Mouse (Mus musculus) midbrain, embryonic 14.5 days (tissue): ENCODE measurements around the gene Cdon. TPM values are rescaled to one million over a fixed set of nuclear protein-coding genes. Genes with fewer than 3 reads are reported as not detected.

Experiments
- ATAC-seq: fragments of 200-750 bp; cut with Nextera tagmentation; 2 replicates; pipeline ENCODE4 v1.8.0; 2017; ENCODE audit warnings: moderate number of reproducible peaks, moderate library complexity; ENCODE audit not compliant: low FRiP score, low TSS enrichment
- DNase-seq: peaks from one replicate; pipeline ENCODE4 v3.0.0-alpha.2; 2015
- H3K27ac ChIP-seq: fragments of 300-500 bp; sonication (generic); replicated peaks from 2 replicates; pipeline ENCODE4 v1.5.1; 2014; ENCODE audit warnings: mild to moderate bottlenecking, low read depth, low read length, moderate library complexity
- H3K27me3 ChIP-seq: fragments of 300-500 bp; sonication (generic); 2 replicates; pipeline ENCODE4 v1.6.1; 2014; ENCODE audit warnings: low read length, control low read depth, mixed read lengths; ENCODE audit not compliant: control insufficient read depth, insufficient read depth
- H3K36me3 ChIP-seq: fragments of 300-500 bp; sonication (generic); 2 replicates; pipeline ENCODE4 v1.6.1; 2014; ENCODE audit warnings: low read length, control low read depth; ENCODE audit not compliant: control insufficient read depth, insufficient read depth
- H3K4me1 ChIP-seq: fragments of 300-500 bp; sonication (generic); 2 replicates; pipeline ENCODE4 v1.6.1; 2014; ENCODE audit warnings: mild to moderate bottlenecking, antibody characterized with exemption, low read length, control low read depth; ENCODE audit not compliant: control insufficient read depth, insufficient read depth
- H3K4me2 ChIP-seq: fragments of 300-500 bp; sonication (generic); 2 replicates; pipeline ENCODE4 v1.6.1; 2014; ENCODE audit warnings: mild to moderate bottlenecking, low read length, moderate library complexity
- H3K4me3 ChIP-seq: fragments of 300-500 bp; sonication (generic); replicated peaks from 2 replicates; pipeline ENCODE4 v1.5.1; 2014; ENCODE audit warnings: low read depth, low read length
- H3K9ac ChIP-seq: fragments of 300-500 bp; sonication (generic); replicated peaks from 2 replicates; pipeline ENCODE4 v1.6.1; 2014; ENCODE audit warnings: mild to moderate bottlenecking, low read length, moderate library complexity
- H3K9me3 ChIP-seq: fragments of 300-500 bp; sonication (generic); 2 replicates; pipeline ENCODE4 v1.6.1; 2016; ENCODE audit warnings: low read length, control low read depth, mixed read lengths; ENCODE audit not compliant: control insufficient read depth
- WGBS: fragments of 180-500 bp; shearing (Covaris S2); extraction: QIAGEN DNeasy Blood & Tissue Kit; methylation state at CpG from one replicate; pipeline ENCODE4 v1.1.7; 2014; 5-methylcytosine and 5-hydroxymethylcytosine counted together
- polyA plus RNA-seq: library from polyadenylated mRNA; unstranded; fragments of >200 nt; fragmentation: Nextera tagmentation; extraction: Ambion mirVana; gene quantifications from 2 replicates; pipeline ENCODE4 v1.2.1, GENCODE M21; 2014

The Cdon gene
- polyA plus RNA-seq, 1 experiment from 2014 or later, result 6.4 TPM

DNA sequence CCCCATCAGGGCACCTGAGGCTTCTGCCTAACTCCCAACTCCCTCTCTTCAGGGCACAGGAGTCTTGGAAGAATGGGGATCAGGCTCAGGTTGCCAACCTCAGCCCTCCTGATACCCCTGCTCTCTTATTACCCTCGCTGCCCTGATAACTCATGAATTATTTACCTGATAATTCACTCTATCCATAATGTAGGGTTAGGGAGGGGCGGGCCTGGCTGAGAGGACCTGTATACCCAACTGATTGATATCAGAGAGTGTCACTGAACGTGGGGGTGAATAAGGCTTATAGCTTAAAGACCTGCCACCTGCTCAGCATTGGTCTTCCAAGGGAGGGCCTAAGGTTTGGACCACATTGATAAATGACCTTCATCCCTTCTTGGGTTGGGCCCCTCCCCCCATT, 97.2 kb downstream of the Cdon start, which contains the start of gene Gm1113:
Gene Gm1113, minus strand, starts transcription at position 101 of the 400 bp plus-strand sequence.
- ATAC-seq, result no peak

DNA sequence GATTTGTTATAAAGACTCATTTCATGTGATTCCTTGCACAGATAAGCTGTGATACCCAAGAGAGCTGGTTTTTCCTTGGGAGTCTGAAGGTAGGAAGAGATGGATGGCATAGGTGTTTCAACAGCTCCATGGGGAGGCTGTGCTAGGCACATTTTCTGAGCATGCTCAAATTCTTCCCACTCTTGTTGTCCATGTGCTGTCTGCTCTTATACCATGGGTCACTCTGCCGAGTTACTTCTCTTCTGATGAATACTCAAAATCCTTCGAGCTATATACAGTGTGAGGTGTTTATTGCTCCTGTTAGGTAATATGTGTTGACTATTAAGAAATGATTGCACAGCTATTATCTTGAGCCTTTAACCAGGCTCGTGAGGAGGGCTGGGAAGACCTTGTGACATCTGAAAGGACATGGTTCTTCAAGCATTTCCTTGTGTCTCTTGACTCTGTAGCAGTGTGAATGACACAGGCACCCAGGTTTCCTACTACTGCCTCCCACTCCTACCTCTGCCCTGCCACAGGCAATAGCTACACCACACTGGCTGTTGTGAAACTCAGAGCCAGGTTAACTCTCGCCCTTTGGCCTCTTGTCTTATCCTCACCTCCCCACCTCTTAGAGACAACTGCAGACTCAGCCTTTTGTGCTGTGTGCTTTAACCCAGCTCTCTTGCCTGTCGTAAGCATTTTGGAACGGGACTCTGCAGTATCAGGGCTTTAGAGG, 99.9 kb downstream of the Cdon start:
- ATAC-seq, result no peak
- Histone ChIP-seq H3K4me2 (no peak overlapping the region), H3K36me3 (no peaks in the 10 kb centered on the region), H3K4me1 (peaks cover 10% of the 10 kb centered on the region), H3K9me3 (no peaks in the 10 kb centered on the region), H3K9ac (no peak overlapping the region), H3K27ac (no peak overlapping the region), H3K27me3 (no peaks in the 10 kb centered on the region), H3K4me3 (no peak overlapping the region)
- 88% methylated on average over 6 of the region's 6 CpGs for WGBS
- DNase-seq, result no peak

More for the DNA sequence above, 97.2 kb downstream of the Cdon start, which contains the start of gene Gm1113:
- WGBS, result 71% methylated on average over 3 of the region's 3 CpGs
- H3K9ac ChIP-seq, result no peak within 1 kb of the TSS
- H3K4me2 ChIP-seq, result no peak within 1 kb of the TSS
- H3K4me1 ChIP-seq, result no peaks in the 10 kb centered on the region
- H3K36me3 ChIP-seq, result no peaks in the 10 kb centered on the region
- H3K9me3 ChIP-seq, result no peaks in the 10 kb centered on the region
- H3K4me3 ChIP-seq, result no peak within 1 kb of the TSS
- DNase-seq, result no peak
- no peak within 1 kb of the TSS for H3K27ac ChIP-seq
- H3K27me3 ChIP-seq, result no peaks in the 10 kb centered on the region

DNA sequence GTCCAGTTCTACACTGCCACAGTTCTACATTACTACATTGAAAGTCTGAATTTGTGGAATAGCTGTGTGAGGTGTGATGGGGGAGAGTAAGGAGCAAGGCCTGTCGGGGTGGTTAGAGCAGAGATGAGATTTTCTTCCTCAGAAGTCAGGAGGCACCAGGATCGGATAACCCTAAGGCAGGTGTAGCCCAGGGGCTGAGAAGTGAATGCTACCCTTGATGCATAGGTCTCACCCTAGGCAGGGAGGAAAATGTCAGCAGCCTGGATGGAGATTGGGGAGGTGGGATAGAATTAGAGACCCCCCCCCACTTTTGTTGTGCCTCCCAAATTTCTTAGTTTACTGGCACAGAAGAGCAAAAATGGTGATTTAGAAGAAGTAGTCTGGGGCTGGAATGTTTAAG, 101.3 kb downstream of the Cdon start:
- no peaks in the 10 kb centered on the region for H3K36me3 ChIP-seq
- WGBS, result 74% methylated on average over 2 of the region's 2 CpGs
- no peaks in the 10 kb centered on the region for H3K9me3 ChIP-seq
- no peak overlapping the region for H3K4me3 ChIP-seq
- ATAC-seq (no peak), DNase-seq (no peak)
- H3K27ac ChIP-seq, result no peak overlapping the region
- H3K9ac ChIP-seq, result no peak overlapping the region
- H3K4me2 ChIP-seq, result no peak overlapping the region
- H3K4me1 ChIP-seq, result peaks cover 10% of the 10 kb centered on the region
- H3K27me3 ChIP-seq, result no peaks in the 10 kb centered on the region

DNA sequence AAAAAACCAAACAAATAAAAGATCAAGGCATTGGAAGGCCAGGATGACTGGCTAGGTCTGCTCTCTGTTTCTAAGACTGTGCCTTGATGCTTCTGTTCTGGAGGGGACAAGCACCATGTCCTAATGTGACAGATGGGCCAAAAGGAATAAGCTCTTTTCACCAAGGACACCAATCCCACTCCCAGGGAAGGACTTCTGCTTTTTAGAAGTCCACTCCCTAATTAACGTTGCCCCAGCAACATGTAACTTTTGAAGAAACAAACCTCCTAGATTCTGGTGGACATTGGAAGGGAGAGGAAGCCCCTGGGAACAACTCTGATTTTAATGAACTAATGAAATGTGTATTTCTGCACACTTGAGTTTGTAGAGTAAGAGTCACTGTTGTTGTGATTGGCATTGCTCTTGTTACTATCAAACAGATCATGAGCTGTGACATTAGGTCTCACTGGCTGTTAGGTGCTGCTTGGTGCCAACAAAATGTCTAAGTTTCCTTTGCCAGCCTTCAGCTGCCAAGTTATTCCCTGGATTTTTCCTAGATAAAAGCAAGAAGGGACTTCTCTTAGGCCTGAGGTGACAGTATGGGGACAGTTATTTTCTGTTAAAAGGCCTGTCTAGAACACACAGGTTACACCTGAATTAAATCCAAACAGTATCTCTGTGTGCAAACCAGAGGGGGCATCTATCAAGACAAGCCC, 102.0 kb downstream of the Cdon start:
- Histone ChIP-seq H3K36me3 (no peaks in the 10 kb centered on the region), H3K9me3 (no peaks in the 10 kb centered on the region), H3K4me1 (peaks cover 10% of the 10 kb centered on the region), H3K4me2 (no peak overlapping the region), H3K4me3 (no peak overlapping the region), H3K27me3 (no peaks in the 10 kb centered on the region), H3K9ac (no peak overlapping the region), H3K27ac (no peak overlapping the region)
- 68% methylated on average over 1 of the region's 1 CpGs for WGBS
- DNase-seq, result no peak
- no peak for ATAC-seq

DNA sequence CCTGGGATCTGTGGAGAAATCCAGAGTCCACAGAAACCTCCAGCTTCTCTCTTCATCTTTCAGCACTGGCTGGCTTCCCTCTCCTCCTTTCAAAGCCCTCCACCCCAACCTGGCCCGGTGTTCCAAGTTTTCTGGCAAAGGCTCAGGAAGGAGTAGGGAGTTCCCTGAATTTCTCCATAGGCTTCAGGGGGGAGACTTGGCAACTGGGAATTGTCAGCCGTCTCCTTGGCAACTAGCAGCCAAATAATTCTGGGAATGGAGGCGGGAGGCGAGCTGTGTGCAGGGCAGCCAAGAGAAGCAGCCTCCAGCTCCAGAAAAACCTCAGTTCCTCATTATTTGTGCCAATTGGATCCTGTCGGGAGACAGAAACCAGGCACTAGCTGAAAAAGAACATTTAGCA, 102.6 kb downstream of the Cdon start:
- Histone ChIP-seq H3K27ac (no peak overlapping the region), H3K4me1 (peaks cover 10% of the 10 kb centered on the region), H3K9me3 (no peaks in the 10 kb centered on the region), H3K4me3 (no peak overlapping the region), H3K9ac (no peak overlapping the region), H3K27me3 (no peaks in the 10 kb centered on the region), H3K36me3 (no peaks in the 10 kb centered on the region), H3K4me2 (no peak overlapping the region)
- DNase-seq (peak; percentile 72), ATAC-seq (peak; percentile 24; the same call in 1 of the 2 replicates)
- 9% methylated on average over 5 of the region's 5 CpGs for WGBS

DNA sequence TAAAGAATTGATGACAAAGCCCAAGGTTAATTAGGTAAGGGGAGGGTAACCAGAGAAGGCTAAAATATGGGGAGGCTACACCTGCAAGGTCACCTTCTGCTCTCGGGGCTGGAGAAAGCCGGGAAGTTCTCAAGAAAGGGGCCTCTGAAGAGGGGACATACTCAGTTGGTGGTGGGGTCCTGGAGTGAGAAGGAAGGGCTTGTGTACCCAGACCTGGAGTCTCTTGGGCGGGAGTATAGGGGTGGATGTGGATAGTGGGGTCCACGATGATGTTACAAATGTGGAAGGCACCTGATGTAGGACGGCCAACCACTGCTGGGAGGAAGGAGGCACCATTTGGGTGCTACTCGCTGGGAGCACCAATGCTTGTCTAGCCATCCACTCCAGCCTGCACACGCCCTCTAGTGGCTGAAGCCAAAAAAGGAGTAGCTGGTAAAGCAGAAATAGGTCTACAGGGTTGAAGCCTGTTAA, 103.0 kb downstream of the Cdon start:
- Histone ChIP-seq H3K27me3 (no peaks in the 10 kb centered on the region), H3K9me3 (no peaks in the 10 kb centered on the region), H3K9ac (no peak overlapping the region), H3K4me2 (no peak overlapping the region), H3K4me3 (no peak overlapping the region), H3K27ac (no peak overlapping the region), H3K4me1 (peaks cover 10% of the 10 kb centered on the region), H3K36me3 (no peaks in the 10 kb centered on the region)
- peak; percentile 67 for ATAC-seq
- WGBS, result 13% methylated on average over 7 of the region's 7 CpGs
- peak; percentile 85 for DNase-seq

DNA sequence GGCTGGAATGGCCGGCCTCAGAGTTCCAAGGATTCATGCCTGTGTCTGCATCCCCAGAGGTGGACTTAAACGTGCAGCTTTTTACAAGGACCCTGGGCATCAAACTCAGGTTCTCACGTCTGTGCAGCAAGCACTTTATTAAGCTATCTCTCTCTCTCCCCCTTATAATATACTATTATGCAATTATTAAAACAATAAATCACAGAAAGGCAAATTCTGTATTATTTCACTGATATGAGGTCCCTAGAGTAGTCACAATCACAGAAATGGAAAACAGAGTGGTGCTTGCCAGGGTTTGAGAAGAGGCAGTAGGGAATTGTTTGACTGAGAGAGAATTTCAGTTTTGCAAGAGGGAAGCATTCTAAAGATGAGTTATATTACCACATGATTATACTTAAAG, 108.2 kb downstream of the Cdon start:
- H3K27ac ChIP-seq, result no peak overlapping the region
- DNase-seq (no peak), ATAC-seq (no peak)
- H3K36me3 ChIP-seq, result no peaks in the 10 kb centered on the region
- no peak overlapping the region for H3K4me3 ChIP-seq
- no peak overlapping the region for H3K4me2 ChIP-seq
- WGBS, result 70% methylated on average over 3 of the region's 3 CpGs
- no peaks in the 10 kb centered on the region for H3K9me3 ChIP-seq
- H3K9ac ChIP-seq, result no peak overlapping the region
- H3K4me1 ChIP-seq, result peaks cover 2% of the 10 kb centered on the region; the same call in 1 of the 2 replicates
- no peaks in the 10 kb centered on the region for H3K27me3 ChIP-seq

DNA sequence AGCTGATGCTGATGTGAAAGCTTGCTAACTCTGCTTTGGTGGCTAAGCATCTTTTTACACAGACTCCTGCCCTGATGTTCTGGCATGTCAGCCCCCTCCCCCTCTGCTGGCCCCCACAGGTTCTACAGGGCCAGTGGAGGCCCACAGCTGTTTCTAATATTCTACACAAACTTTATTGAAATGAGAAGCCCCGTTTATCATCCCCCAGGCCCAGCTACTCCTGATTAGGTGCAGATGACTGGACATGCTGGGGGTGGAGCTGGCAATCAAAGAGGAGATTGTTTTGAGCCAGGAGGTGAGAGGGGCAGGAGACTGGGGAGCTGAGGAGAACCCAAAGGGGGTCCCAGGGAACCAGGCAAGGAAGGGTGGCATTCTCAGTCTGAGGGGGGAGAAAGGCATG, 108.9 kb downstream of the Cdon start:
- H3K9ac ChIP-seq, result no peak overlapping the region
- no peak overlapping the region for H3K27ac ChIP-seq
- no peaks in the 10 kb centered on the region for H3K4me1 ChIP-seq
- DNase-seq (no peak), ATAC-seq (no peak)
- no peaks in the 10 kb centered on the region for H3K9me3 ChIP-seq
- no peak overlapping the region for H3K4me3 ChIP-seq
- no peak overlapping the region for H3K4me2 ChIP-seq
- WGBS, result 34% methylated on average over 1 of the region's 1 CpGs
- no peaks in the 10 kb centered on the region for H3K36me3 ChIP-seq
- no peaks in the 10 kb centered on the region for H3K27me3 ChIP-seq

DNA sequence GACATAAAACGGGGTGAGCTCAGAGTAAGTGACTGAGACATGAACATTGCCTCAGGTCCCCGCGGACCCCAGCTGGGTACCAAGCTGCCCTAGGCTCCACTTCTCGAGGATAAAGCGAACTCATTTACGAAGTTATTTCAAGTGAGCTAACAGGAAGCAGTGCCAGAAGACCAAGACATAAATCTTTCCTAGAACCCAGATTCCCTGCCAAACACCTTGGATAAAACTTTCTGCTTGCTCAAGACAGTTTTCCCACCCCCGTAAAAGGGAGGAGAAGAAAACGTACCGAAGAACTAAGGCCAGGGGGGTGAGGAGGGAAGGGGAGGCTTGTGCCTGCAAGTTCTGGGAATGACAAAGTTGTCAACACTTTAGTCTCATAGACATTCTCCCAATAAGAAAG, 112.3 kb downstream of the Cdon start:
- H3K9me3 ChIP-seq, result no peaks in the 10 kb centered on the region
- H3K27me3 ChIP-seq, result no peaks in the 10 kb centered on the region
- ATAC-seq (no peak), DNase-seq (no peak)
- H3K4me1 ChIP-seq, result no peaks in the 10 kb centered on the region
- H3K4me2 ChIP-seq, result no peak overlapping the region
- no peaks in the 10 kb centered on the region for H3K36me3 ChIP-seq
- H3K27ac ChIP-seq, result no peak overlapping the region
- H3K4me3 ChIP-seq, result no peak overlapping the region
- no peak overlapping the region for H3K9ac ChIP-seq
- 84% methylated on average over 9 of the region's 9 CpGs for WGBS
